Mouse (Mus musculus) olfactory bulb, adult 2 months (tissue): Measurements from ENCODE around the gene Apbb1.

Experiments used
- CTCF ChIP-seq: fragments of 200-500 bp; IDR thresholded peaks from 2 replicates; pipeline ENCODE4 v1.5.1; 2012; ENCODE audit warnings: low read depth, mild to moderate bottlenecking, low read length, moderate library complexity; ENCODE audit not compliant: insufficient read depth
- POLR2A ChIP-seq: fragments of 200-500 bp; IDR thresholded peaks from 2 replicates; pipeline ENCODE4 v1.6.1; 2012; ENCODE audit warnings: mild to moderate bottlenecking, low read depth, low read length, moderate library complexity; ENCODE audit not compliant: insufficient read depth

DNA sequence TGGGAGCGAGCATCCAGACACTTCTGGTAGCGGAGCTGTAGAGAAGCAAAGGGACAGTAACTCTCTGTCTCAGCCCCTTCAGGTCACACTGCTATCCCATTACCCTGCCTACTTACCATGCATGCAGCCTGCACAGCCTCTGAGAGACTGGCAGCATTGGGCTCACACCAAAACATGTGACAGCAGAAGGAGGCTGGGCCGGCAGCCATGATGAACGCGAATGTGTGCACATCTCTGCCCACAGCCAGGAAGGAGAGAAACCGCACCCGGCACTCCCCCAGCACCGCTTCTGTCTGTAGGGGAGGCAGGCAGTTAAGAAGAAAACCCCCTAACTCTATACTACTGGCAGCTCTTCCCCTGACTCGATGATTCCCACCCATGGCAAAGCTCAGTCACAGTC is 22.4 kb downstream of the Apbb1 start:
- TF ChIP-seq CTCF, result no peak
- TF ChIP-seq POLR2A, result no peak
